Mouse (Mus musculus) left cerebral cortex, postnatal 10 days (tissue): ENCODE measurements around the gene Stub1. TPM values are rescaled to one million over a fixed set of nuclear protein-coding genes. Genes with fewer than 3 reads are reported as not detected.

Experiments used
- DNase-seq, 2 experiments: peaks; one replicate each; pipeline ENCODE4 v3.0.0; 2021 to 2022; ENCODE audit warnings: low spot score in 2 of 2, mixed read lengths in 1 of 2; ENCODE audit errors: extremely low spot score in 1 of 2
- intact Hi-C: fragments of 180-260 bp; cut with DNase I; formaldehyde crosslinking; loops from one replicate; pipeline ENCODE4 v1.15.1; 2025
- total RNA-seq, 2 experiments: library from RNA; stranded (reverse); gene quantifications; 2 replicates each; pipeline ENCODE4 v1.2.3; 2021

Stub1 gene
- 100 to 1,000 TPM; 168 to 171 TPM for total RNA-seq

- DNase-seq = peak; percentile 87 to 93
- intact Hi-C loops = no loop called here
Measured at GRCm38 (mm10) chr17:25833291-25833663, at the start of gene Stub1. Gene Stub1, minus strand, starts transcription at chr17:25833404.

DNA sequence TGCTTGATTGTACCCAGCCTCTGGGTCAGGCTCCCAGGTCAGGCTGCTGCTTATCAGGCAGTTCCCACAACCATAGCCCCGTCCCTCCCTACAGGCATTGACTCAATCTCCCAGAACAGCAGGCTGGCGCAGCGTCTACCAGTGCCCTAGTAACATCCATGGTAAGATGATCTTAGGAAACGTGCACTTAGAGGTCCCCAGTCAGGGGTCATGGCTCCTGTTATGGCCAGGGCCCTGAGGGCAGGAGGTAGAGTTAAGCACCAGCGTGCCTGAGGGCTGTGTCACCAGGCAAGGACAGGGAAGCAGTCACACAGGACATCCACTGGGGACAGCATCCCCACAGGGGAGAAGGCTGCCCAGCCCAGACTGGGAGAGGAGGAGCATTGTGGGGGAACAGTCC lies 49.1 kb upstream of the Stub1 start:
- DNase-seq = no peak
- intact Hi-C loops = no loop called here

DNA sequence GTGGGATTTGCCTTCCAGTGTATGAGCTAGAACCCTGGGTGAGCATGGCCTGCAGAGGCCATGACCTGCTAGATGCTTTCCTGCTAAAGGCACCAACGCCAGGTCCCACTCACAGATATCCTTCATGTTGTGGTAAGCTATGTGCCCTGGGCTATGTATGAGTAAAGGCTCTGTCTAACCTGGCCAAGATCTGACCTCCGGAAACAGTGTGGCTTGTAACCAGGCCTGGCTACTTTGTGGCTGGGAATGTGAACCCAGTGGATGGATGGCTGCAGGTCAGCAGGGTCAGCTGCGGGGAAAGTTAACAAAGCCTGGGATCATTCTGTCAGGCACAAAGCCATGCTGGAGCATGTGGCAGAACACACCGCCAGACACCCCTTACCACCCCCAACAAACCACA lies 48.5 kb upstream of the Stub1 start:
- no peak for DNase-seq
- intact Hi-C loops = no loop called here

DNA sequence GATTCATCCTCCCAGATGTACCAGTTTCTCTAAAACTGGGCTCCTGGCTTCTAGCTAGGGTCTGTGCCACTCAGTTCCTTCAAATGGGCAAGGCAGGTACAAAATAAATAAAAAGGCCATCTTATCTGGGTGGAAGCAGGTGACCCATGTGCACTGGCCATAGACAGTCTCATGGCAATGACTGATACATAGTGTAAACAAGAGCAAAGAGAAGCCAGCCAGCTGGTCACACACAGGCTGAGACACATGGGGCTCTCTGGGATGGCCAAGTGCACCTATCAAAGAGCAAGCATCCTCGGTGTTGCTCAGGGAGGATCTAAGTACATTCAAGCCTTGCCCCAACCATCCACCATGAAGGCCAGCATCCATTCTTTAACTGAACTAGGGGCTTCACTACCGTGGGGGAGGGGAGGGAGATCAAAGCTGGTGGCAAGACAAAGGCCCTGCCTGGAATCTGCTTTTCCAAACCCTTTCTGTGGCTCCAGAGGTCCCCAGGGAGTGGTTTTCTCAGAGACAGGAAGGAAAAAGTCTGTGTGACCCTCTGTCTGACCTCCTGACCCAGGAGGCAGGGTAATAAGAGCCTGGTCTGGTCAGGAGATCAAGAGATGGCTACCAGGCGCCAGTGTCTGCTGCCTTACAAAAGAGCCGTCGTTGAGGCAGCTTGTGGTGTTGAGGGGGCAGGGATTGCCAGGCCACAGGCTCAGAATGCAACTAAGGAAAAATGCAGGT lies 47.9 kb upstream of the Stub1 start:
- peak in 1 of 2 experiments; percentile 76 for DNase-seq
- intact Hi-C loops = no loop called here

GRCm38 (mm10) chr17:25880196-25880910 lies 47.1 kb upstream of the Stub1 start, which contains the start of gene Wfikkn1:
Gene Wfikkn1, minus strand, starts transcription at chr17:25880858.
- intact Hi-C loops = no loop called here
- DNase-seq = no peak

GRCm38 (mm10) chr17:25879750-25880149 lies 46.5 kb upstream of the Stub1 start:
- intact Hi-C loops = no loop called here
- DNase-seq = peak in 1 of 2 experiments; percentile 50

- intact Hi-C loops = no loop called here
- DNase-seq = peak in 1 of 2 experiments; percentile 69
Measured at GRCm38 (mm10) chr17:25879261-25879660, 46.1 kb upstream of the Stub1 start.

GRCm38 (mm10) chr17:25878611-25879180 lies 45.5 kb upstream of the Stub1 start:
- intact Hi-C loops = no loop called here

DNA sequence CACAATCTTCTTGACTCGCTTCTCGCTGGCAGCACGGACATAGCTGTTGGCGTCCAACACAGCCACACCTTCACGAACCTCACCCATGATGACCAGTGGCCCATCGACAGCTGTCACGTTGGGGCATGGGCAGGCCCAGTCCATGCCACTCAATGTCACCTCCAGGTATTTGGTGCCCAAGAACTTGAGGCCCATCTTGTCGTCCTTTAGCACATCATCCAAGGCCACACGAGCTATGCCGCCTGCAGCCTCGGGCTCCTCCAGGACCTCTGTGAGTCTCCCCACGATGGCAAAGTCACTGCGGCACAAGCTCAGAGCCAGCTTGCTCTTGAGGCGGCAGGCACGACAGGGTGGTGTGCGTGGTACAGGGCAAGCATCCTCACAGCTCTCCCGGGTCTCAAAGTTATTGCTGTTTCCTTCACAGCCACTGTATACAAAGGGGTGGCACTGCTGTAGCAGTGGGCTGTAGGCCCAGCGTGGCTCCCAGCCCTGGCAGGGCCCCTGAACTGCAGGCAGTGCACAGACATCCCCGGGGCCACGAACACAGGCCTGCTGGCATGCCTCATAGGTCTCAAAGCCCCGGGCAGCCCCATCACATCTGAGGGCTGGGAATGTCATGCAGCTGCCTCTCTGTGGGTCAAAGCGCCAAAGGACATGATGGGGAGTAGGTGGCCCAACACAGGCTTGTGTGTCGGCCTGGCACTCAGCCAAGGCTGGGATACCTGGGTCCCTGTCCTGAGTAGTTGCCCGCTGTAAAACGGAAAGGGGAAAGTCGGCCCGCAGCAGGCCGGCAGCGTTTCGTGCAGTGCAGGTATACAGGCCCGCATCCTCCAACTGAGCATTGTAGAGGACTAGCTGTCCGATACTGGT lies 44.8 kb upstream of the Stub1 start:
- DNase-seq = peak in 1 of 2 experiments; percentile 55
- intact Hi-C loops = no loop called here

More at GRCm38 (mm10) chr17:25878611-25879180, 45.5 kb upstream of the Stub1 start:
- DNase-seq = no peak

DNA sequence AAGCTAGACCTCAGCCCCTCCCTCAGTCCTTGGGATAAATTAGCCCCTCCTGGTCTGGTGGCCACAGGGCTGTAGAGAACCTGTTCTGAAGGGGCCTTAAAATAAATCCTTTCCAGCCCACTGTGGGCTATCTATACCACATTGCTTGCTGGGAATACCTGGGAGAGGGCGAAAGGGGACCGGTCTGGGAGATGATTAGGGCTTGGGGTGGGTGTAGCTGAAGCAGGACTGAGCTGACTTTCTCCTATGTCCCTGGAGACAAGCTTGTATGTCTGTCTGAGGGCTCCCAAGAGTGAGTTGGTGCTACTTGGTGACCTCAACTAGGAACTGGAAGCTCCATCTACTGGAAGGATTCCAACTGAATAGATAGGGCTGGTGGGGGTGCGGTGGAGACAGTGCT lies 43.8 kb upstream of the Stub1 start:
- intact Hi-C loops = no loop called here
- DNase-seq = no peak

DNA sequence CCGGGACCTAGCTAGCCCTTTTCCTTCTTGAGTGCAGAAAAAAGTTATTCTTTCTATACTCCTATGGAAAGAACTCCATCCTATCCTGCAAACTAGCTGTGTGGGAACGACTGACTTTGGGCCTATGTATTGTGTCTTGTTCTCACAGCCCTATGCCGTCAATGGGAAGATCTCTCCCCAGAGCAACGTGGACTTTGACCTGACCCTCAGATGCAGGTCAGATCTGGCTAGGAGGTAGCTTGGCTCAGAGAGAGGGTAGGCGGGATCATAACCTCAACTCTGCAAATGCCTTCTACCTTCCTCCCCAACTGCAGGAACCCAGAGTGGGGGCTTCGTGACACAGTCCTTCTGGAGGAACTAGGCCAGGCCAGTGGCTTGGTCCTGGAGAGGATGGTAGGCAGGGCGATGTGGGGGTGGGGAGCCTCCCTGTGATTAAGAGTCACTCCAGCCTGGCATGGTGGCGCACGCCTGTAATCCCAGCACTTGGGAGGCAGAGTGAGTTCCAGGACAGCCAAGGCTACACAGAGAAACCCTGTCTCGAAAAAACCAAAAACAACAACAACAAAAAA lies 43.2 kb upstream of the Stub1 start:
- intact Hi-C loops = no loop called here
- DNase-seq = no peak

DNA sequence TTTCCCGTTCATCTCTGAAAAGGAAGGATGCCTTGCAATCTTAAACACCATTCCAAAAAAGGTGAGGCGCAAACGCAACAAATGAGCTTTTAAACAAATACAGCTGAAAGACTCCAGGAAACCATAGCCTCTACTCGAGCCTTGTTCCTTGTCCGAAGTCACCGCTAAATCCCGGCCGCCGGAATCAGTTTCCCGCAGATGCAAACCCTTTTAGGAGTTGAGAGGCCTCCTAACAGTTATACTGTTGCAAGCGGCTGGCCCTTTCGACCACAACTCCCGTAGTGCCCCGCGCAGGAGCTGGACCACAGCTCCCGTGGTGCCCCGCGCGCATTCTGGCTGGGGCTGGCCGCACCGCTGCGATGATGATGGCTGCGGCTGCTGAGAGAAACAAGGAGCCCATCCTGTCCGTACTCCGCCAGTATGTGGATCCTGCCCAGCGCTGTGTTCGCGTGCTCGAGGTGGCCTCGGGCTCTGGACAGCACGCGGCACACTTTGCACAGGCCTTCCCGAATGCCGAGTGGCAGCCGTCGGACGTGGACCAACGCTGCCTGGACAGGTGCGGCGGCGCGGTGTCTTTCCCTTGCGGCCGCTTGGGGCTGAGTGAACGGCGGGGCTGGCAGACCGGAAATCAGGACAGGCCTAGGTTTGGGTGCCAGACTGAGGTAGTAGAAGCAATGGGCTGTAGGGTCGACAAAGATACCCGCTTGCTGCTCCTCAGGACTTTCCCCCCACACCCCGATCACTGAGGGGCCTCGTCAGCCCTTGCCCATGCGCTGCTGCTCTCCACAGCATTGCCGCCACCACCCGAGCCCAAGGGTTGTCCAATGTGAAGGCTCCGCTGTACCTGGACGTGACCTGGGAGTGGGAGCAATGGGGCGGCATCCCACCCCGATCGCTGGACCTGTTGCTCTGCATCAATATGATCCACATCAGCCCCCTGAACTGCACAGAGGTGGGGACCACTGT lies 42.2 kb upstream of the Stub1 start:
- intact Hi-C loops = no loop called here

DNA sequence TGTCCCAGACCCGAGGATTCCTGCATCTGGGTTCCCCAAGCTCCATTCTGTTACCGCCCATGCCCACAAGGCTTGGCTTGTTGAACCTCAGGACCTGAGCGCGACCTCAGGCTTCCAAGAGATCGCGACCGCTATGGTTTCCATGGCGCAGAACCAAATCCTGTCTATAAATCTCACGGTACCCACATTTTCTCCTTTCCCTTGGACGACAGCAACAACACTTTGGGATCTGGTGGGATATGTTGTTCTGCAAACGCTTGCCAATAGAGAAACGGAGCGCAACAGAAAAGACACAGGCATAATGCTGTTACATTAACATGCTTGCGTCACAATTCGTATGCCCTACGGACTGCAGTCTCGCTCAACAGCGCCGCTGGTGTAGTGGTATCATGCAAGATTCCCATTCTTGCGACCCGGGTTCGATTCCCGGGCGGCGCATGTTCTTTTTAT lies 41.5 kb upstream of the Stub1 start, which contains the start of gene Mettl26:
TSS of gene Mettl26 (plus strand) at position 354 of the 450 bp plus-strand sequence.
- intact Hi-C loops = no loop called here
- DNase-seq = peak; percentile 91 to 96

More for the DNA sequence above, 42.2 kb upstream of the Stub1 start:
- peak; percentile 89 to 94 for DNase-seq

DNA sequence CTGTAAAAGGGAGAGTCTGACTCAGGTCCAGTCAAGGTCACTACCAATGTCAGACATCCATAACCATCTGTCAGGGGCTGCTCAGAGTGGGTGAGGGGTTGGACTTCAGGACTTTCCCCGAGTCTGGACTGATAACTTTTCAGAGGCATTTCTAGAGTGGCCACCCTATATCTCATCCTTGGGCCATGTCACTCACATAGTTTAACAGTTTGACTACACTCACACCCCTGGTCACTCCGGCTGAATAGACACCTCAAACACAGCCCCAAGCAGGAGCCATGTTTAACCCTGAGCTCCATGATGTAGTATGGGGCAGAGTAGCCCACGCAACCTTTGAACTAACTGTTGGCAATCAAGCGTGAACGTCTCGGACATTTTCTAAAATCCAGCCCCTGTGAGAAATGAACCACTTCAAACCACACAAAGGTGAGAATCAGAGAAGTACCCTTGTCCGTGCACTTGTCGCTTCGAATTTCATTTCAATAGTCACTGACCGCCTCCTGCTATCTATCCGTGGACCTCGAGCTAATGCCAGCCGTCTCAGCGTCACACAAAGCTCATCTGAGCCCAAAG lies 41.0 kb upstream of the Stub1 start:
- intact Hi-C loops = no loop called here
- DNase-seq = no peak

- DNase-seq = no peak
- intact Hi-C loops = no loop called here
Measured at GRCm38 (mm10) chr17:25873405-25874147, 40.4 kb upstream of the Stub1 start.

GRCm38 (mm10) chr17:25872676-25873075 lies 39.5 kb upstream of the Stub1 start:
- intact Hi-C loops = no loop called here

More at GRCm38 (mm10) chr17:25872676-25873075, 39.5 kb upstream of the Stub1 start:
- DNase-seq = no peak
